Mouse (Mus musculus) layer of hippocampus, adult 11-12 months (tissue): Measurements from ENCODE around the gene Hps6.

Experiments
- DNase-seq: peaks from one replicate; pipeline ENCODE4 v3.0.0; 2022; ENCODE audit warnings: low spot score

The Hps6 gene

DNA sequence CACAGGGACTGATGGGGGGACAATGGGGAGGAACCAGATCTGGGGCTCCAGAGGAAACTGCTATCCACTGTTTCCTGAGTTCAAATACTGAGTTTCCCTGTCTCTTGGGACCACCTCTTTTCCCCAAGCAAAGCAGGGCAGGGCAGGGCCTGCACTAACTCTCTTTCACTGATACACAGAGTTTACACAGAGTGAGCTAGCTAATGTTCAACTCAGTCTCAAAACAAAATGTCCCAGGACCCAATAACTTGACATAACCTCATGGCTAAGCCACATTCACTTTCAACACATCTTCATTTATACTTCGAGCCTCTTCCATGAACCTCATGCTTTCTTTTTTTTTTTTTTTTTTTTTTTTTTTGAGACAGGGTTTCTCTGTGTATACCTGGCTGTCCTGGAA, 26.3 kb downstream of the Hps6 start:
- no peak for DNase-seq

DNA sequence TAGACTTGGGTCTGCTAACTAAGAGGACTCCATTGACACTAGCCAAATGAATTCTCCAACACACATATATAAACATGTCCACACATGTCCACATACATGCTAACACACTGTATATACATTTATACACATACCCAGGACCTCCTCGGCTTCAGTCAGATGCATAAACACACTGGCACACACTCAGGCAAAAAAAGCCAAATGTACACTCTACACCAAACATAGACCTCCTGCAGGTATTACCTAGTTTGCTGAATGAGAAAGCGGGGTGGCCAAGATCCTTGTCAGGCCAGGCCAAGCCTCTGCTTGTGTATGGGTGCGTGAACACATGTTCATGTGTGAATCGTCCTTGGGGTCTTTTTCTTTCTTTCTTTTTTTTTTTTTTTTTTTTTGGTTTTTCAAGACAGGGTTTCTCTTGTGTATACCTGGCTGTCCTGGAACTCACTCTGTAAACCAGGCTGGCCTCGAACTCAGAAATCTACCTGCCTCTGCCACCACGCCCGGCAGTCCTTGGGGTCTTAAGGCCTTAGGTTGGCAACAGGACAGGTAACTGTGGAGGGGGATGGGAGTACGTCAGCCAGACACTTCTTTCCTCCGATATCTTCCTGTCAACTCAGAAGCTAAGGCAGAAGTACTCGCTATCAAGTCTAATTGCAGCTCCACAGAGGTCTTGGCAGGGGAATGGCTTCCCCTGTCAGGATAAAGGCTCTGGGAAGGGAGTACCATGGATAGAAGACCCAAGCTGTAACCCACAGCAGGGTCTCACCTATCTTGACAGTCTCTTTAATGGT, 27.1 kb downstream of the Hps6 start:
- no peak for DNase-seq

DNA sequence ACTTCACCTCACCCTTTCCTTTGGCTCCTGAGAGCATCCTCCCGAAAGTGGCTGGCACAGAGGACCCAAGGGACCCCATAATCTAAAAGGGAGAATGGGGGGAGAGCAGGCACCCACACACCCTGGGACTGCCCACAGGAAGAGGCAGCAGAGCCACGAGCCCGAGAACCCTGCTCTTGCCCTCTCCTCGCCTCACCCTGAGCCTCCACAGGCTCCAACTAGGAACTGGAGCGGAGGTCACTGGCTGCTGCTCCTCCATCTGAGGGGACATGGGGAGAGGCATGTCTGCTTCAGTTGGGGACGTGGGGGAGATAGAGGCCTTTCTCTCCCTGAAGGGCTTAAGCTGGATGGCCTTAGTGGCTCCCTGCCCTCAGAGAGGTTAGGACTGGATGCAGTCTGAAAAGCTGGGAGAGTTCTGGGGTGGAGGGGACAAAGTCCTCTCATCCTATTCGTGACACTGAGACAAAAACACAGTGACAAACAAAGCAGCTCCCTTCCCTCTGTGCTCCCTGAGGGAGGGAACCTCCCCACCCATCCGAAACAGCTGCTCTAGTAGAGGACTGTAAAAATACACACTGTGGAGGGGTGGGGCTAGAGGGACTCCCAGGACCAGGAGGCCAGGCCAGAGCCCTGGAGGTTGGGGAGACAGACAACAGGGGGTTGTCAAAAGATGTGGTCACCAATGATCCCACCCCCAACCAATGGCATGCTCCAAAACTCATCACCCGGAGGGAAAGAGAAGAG, 28.6 kb downstream of the Hps6 start:
- DNase-seq = no peak

DNA sequence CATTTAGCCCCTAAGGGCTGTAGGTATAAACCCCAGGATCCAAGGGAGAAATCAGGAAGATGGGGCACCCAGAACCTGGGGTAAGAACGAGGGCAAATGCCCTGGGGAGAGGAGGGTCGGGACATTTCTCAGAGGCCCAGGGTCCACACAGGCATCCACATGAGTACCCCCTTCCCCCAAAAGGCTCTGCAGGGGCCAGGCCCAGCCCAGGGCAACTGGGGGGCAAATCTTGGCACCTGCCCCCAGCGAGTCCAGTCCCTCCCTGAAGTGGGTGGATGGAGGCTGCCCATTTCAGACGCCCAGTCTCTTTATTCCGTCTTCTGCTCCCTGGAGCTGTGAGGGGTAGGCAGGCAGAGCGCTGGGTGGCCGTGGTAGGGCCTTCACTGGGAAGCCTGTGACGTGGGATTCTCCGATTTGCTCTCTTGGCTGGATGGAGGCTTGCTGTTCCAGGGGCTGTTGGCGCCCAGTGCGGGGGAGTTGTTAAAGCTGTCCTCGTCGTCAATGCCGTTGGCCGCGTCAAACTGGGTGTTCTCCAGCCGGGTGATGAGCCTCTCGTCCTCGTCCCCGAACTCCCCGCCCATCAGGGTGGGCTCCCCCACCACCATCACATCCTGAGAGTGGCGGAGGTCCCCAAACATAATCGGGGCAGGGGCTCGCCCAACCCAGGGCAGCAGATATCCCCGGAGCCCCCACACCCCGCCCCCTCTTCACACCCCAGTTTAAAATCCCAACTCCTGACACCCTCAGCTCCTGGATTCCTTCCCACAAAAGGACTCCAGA, 29.6 kb downstream of the Hps6 start:
- DNase-seq = no peak

DNA sequence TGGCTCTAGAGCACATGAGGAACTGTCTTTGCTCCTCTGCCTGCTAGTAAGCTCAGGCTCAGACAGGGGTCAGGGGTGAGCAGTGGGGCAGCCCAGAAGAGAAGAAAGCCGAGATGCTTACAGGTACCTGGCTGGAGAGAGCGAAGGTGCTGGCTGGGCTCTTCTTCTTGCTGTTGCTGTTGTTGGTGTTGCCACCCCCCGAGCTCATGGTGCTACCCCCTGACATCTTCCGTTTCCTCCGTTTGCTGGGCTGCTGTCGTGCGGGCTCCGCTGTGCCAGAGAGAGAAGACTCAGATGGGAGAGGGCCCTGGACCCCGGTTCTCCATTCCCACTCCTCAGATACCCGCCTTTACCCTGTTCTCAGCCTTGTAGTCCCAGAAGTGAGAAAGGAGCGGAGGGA, 30.6 kb downstream of the Hps6 start:
- DNase-seq = no peak

DNA sequence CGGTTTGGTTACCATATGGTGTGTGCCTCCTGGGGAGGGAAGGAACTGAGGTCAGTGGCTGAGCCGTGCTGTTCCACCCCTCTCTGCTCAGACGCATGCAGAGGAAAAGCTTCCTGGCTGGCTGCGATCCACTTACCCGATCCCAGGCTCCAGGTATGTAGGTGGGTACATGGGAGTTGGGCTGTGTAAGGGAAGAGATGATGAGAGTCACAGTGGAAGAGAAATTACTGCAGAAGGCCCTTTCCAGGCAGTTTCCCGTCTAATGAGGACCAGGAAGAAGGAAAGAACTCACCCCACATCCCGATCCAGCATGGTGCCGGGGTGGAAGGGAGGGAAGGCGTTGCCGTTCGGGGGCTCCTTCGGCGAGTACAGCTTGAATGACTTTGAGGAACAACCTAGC, 32.7 kb downstream of the Hps6 start:
- DNase-seq = no peak

DNA sequence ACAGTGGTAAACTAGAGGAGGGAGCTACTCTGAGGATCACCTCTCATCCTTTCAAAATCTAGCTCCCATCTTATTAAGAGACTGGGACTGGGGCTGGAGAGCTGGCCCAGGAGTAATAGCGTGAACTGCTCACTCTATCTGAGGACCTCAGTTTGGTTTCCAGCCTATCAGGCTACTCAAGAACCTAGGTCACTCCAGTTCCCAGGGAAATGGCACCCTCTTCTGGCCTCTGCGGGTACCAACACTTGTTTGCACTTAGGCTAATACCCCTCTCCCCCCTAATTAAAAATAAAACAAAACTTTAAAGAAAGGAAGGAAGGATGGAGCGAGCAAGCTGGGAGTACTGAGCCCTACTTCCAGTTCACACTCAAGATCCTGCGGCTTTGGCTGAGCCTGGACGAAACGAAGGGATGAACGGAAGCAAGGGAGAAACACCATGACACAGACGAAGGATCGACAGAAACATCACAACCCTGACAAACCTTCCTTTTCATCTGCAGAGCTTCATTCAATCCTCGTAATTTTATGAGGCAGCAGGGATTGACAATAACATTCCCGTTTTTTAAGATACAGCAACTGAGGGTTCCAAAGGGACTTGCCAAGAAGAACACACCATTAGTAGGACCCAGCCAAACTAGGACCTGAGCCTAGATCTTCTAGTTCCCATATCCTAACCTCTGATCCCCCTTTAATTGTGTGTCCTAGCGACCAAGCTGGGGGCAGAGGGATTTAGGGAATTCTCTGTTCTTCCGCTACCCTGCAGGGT, 33.4 kb downstream of the Hps6 start:
- DNase-seq = no peak

DNA sequence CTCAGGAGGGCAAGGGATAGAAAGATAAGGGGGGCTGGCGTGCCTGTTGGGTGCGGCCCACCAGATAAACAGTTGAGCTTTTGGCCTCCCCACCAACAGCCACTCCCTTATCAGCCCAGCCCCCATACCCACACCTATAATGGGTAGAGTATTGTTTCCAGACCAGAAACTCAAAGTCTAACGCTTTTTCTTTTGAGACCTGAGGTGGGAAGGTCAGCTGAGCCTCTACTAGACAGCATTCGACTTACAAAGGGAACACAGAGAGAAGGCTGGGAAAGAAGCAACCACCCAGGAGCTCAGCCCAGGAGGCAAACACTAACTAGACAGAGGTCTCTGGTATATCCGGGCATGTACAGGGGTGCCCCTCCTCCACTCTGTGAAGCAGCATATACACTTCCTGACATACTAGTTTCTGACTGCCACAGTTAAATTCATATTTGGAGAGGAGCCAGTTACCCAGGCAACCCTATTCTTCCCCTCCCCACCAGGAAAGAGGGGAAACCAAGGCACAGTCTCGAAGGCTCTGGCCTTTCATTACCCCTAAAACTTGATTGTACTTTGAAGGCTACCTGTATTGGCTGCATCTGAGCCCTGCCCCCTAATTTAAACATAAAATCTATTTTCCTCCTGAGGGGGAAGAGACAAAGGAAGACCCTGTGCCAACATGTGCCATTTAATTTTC, 34.1 kb downstream of the Hps6 start:
- DNase-seq = no peak

DNA sequence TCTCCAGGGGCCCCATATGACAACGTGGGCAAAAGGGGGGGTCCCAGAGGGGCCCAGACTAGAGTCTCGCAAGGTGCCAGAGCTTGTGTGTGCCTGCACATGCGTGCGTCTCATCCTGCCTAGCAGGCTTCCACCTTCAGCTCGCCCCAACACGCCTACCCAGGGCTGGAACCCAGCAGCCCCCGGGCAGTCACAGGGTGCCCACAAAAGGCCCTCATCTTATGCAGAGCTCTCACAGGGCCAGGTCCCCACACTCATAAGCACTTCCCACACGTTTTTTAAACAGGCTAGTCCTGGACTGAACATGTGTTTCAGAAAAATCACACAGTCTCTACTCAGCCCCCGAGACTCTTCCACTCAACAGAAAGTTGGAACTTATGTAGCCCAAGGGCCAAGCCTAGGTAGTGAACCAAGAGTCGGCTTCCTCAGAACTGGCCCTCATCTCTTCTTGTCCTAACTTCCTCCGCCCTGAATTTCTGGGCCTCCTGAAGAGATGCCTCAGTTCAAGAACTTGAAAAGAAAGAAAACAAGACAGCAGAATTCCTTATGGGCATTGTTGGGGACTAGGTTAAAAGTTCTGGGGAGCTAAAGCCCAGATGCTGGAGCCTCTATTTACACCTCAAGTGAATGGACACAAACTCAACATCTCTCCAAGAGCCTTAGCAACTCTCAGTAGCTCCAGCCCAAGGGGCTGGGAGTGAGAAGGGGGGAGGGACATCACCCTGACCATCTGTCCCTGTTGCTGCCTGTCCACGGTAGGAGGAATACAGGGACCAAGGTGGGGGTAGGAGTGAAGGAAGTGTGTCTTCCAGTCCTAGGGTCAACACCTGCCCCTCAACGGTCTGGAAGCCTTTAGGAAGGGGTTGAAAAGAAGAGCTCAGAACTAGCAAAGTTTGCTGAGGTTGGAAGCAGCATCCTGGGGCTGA, 34.9 kb downstream of the Hps6 start:
- DNase-seq = no peak

DNA sequence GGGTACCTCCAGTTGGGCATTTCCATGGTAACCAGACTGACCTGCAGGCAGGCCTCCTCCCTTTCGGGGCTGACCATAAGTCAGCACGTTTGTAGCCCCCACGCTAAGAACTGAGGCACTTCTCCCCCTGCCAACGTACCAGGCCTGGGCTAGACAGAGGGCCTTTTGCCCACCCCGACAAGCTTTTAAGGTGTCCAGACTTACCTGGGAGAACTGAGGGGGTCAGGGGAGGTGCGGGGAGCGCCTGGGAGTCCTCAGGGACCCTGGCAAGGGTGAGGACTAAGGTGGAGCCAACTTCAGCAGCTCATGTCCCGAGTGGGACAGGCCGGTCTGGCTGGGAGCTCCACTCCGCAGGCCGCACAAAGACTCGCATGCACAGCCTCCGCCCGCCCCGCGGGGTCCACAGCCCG, 35.5 kb downstream of the Hps6 start:
- DNase-seq = no peak

DNA sequence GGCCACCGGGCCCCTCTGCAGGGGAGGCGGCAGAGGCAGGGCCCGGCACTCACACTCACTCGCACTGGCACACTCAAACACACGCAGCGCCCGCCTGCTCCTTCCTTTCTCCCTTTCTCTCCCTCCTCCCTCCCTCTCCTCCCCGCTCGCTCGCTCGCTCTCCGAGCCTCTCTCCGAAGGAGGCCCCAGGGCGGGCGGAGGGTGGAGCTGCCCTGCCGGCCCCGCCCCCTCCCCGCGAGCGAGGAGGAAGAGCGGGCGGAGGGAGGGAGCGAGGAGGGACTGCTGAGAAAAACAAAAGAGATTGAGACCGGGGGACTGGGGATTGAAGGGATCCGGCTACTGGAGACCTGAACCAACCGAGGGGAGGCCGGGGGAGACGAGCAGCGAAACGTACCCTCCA, 36.2 kb downstream of the Hps6 start:
- peak; percentile 79 for DNase-seq

DNA sequence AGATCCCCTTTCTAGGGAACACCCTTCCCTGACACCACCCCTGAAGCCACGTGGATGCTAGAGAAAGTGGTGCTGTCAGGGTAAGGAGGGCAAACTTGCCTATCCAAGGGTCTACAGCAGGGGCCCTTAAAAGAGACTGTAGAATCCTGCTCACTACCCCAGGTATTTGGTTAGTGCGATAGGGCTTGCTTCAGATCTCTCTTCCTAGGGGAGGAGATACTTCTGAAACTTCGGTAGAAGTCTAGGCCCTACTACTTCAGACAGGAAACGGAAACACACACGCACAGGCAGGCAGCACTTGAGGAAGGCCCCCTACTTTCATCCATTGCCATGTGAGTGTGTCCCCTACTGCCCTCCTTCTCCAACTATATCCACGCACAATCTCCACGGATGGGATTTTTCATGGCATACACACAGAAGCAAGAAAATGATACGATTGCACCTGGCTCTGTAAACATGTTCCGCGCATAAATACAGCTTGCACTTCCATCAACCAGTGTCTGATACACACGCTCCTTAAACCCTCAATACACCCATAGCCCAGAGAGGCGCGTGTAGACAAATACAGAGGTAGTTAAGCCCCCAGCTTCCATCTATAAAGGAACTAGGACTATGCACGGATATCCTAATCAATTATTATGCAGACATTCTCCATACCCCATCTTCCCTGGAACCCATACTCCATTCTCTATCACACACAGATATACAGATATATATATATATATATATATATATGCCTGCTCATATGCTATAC, 37.0 kb downstream of the Hps6 start:
- no peak for DNase-seq

DNA sequence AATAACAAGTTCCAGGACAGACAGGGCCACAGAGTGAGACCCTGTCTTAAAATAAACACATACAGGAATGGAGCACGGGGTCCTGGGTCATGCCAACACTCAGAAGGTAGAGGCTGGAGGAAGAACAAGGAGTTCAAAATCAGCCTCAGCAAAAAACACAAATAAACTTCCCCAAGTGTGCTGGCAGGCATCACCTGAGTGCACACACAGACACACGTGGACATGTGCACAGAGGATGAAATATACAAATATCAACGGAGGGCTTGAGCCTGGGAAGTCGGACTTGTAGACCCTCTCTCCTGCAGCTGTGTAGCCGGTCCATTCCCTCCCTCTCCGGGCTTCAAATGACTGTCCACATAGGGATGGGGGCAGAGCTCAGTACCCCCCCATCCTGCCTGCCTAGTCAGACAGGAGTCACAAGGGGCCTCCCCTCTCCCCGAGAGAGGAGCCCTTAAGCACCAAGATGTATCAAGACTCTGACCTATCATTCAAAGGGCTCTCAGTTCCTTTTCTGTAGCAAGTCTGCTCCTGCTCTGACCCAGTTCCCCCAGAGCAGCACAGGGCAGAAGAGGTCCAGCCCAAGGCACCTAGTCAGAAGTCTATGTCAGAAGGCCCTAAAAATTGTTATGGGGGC, 38.1 kb downstream of the Hps6 start:
- DNase-seq = no peak

DNA sequence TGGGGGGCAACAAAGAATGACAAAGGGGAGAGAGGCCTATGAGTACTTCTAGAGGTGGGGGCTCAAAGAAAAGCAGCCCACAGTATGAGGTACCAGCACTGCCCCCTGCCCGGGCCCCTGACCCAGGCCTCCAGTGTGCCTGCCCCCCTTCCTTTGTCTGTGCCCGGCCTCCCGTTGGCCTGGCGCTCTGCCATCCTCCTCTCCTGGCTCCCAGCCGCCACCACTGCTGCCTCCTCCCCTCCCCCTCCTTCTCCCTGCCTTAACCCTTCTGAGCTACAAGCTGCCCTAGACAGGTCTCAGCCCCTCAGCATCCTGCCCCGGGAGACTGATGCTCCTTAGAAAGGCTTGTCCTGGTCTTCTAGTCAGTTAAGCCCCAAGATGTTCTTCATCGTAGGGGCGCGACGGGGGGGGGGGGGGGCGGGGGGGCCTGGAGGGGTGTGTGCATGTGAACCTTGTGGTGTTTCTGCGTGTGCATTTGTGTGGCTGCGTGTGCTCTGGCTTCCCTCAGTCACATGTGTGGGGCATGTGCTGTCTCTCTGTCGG, 38.7 kb downstream of the Hps6 start:
- DNase-seq = peak; percentile 87

DNA sequence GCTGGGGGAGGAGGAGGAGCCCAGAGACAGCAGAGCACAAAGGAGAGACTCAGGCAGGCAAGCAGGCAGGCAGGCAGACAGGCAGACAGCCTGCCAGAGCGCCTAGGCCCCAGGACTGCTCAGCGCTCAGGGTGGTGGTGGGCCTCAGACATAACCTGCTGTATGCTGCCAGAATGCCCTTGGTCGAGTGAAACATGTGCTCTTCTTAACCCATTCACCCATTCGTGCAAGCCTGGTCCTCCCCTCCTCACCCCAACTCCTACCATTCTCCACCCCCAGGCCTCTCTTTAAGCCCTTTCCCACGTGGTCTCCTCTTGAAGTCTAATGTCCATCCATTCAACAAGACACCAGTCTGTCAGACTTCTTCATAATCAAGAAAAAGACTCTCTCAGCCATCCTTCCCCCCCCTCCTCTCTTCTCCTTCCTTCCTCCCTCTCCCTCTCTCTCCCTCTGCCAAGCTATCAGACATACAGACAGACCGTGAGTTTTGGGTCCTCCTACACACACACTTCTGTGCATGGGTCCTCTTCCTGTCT, 39.2 kb downstream of the Hps6 start:
- DNase-seq = peak; percentile 67

DNA sequence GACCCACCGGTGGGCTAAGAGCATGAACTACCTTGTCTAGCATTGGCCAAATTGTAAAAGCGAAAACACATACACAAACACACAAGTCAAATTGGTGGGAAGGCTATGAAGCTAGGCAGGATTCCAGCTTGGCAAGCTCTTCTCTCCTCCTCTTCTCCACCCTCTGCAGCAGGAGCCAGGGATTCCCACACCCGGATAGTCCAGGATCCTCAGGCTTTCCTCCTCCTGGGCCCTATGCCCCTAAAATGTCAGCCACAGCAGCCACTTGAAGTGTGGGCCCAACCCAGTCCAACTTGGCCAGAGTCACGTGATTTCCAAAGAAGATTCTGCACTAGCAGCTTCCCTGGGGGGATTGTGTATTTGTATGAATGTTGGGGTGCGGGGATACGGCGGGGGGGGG, 40.1 kb downstream of the Hps6 start:
- DNase-seq = no peak

DNA sequence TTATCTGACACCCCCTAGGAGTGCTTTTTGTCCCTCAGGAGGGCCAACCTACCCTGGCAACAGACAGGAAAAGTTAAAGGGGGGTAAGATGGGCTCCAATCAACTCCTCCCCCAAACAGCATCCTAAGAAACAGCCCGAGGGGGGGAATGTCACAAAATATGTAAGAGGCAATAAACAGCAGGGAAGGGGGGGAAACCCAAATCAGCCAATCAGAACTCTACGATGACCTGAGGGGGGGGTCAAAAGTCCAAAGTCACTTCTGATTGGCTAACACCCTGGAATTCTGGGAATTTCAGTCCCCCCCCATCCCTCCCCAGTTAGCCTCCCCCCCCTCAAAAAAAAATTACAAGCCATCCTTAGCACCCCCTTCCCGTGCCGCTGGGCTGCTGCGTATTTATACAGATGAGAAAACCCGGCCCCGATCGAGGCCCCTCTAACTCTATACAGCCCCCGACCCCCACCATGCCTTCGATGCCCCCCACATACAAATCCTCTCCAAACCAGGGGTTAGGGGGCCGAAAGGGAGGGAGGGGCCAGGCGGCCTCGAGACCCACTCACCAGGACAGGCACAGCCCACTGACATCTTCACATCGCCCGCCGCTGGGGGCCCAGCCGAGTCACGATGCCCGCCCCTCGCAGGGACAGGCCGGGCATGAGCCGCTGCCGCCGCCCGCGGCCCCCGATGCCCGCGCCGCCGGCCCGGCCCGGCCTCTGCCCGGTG, 41.1 kb downstream of the Hps6 start, which contains the start of gene Pprc1:
Pprc1 (plus strand) TSS at position 616 of the 722 bp plus-strand sequence.
- DNase-seq = no peak
